19 mouse cellular contexts compared by ENCODE assay signal in genomic region chr12:101981559-101981958, GRCm38 (mm10).
"Had no signal": no experiment of that assay in that cellular context is flagged by ENCODE, and none has a peak within 500 bp of the region (broad histone marks: within the 10 kb centered on the region; RNA-seq: fewer than 3 reads in every experiment).

No protein-coding gene starts in this region.

- H3K4me3 ChIP-seq: hindbrain, embryonic 15.5 days; layer of hippocampus, adult 2 months; limb, embryonic 10.5 days; limb, embryonic 13.5 days; liver, embryonic 15.5 days had no signal

- H3K27me3 ChIP-seq: hindbrain, embryonic 15.5 days; limb, embryonic 13.5 days; liver, embryonic 15.5 days had no signal

- H3K27ac ChIP-seq: hindbrain, embryonic 15.5 days; layer of hippocampus, adult 2 months; limb, embryonic 10.5 days; limb, embryonic 13.5 days; liver, embryonic 15.5 days; macrophage; stomach, postnatal 0 days had no signal

- H3K4me2 ChIP-seq: hindbrain, embryonic 15.5 days; limb, embryonic 13.5 days; liver, embryonic 11.5 days; liver, embryonic 15.5 days; midbrain, embryonic 11.5 days had no signal

- DNase-seq: layer of hippocampus, adult 9-11 months; lung, adult 2 months; lung, postnatal 14 days; midbrain, embryonic 14.5 days; right cerebral cortex, postnatal 14 days; right cerebral cortex, postnatal 4 days; thymus, adult 2 months; thymus, postnatal 14 days; thymus, postnatal 4 days had no signal

- H3K9me3 ChIP-seq: hindbrain, embryonic 15.5 days; limb, embryonic 10.5 days; limb, embryonic 13.5 days; liver, embryonic 15.5 days had no signal

- ATAC-seq: intestine, postnatal 0 days had no signal

- H3K9ac ChIP-seq: hindbrain, embryonic 15.5 days; limb, embryonic 13.5 days; liver, embryonic 15.5 days had no signal
